Mouse (Mus musculus) intestine, postnatal 0 days (tissue): ENCODE results near the gene Tmem253. TPM values are rescaled to one million over a fixed set of nuclear protein-coding genes. Genes with fewer than 3 reads are reported as not detected.

ENCODE experiments used
- ATAC-seq: fragments of 200-750 bp; cut with Nextera tagmentation; 2 replicates; pipeline ENCODE4 v1.8.0; 2017; ENCODE audit warnings: mild to moderate bottlenecking, moderate TSS enrichment, moderate library complexity
- H3K27ac ChIP-seq: fragments of 300-500 bp; sonication (generic); 2 replicates; pipeline ENCODE4 v1.5.1; 2014; ENCODE audit warnings: mild to moderate bottlenecking, low read depth, low read length, moderate library complexity
- H3K27me3 ChIP-seq: fragments of 300-500 bp; sonication (generic); replicated peaks from 2 replicates; pipeline ENCODE4 v1.6.1; 2014; ENCODE audit warnings: low read length, mixed read lengths; ENCODE audit not compliant: control insufficient read depth, insufficient read depth
- H3K36me3 ChIP-seq: fragments of 300-500 bp; sonication (generic); 2 replicates; pipeline ENCODE4 v1.6.1; 2014; ENCODE audit warnings: mild to moderate bottlenecking, moderate library complexity; ENCODE audit not compliant: control insufficient read depth, insufficient read depth
- H3K4me1 ChIP-seq: fragments of 300-500 bp; sonication (generic); replicated peaks from 2 replicates; pipeline ENCODE4 v1.6.1; 2014; ENCODE audit warnings: antibody characterized with exemption, low read length, mixed read lengths; ENCODE audit not compliant: control insufficient read depth, insufficient read depth
- H3K4me2 ChIP-seq: fragments of 300-500 bp; sonication (generic); replicated peaks from 2 replicates; pipeline ENCODE4 v1.6.1; 2014; ENCODE audit warnings: low read depth, mild to moderate bottlenecking, moderate library complexity
- H3K4me3 ChIP-seq: fragments of 300-500 bp; sonication (generic); 2 replicates; pipeline ENCODE4 v1.5.1; 2014; ENCODE audit warnings: low read depth, low read length
- H3K9ac ChIP-seq: fragments of 300-500 bp; sonication (generic); 2 replicates; pipeline ENCODE4 v1.6.1; 2014; ENCODE audit warnings: mild to moderate bottlenecking, low read depth, low read length
- H3K9me3 ChIP-seq: fragments of 300-500 bp; sonication (generic); 2 replicates; pipeline ENCODE4 v1.6.1; 2016; ENCODE audit warnings: mixed run types; ENCODE audit not compliant: control insufficient read depth
- CTCF ChIP-seq: sonication (generic); IDR thresholded peaks from 2 replicates; pipeline ENCODE4 v1.5.1; 2016; ENCODE audit warnings: low read depth, mild to moderate bottlenecking, control low read depth, antibody characterized with exemption, moderate library complexity
- WGBS: fragments of 180-500 bp; shearing (Covaris S2); extraction: QIAGEN DNeasy Blood & Tissue Kit; methylation state at CpG from one replicate; pipeline ENCODE4 v1.1.7; 2014; 5-methylcytosine and 5-hydroxymethylcytosine counted together
- polyA plus RNA-seq: library from polyadenylated mRNA; unstranded; fragments of >200 nt; fragmentation: Nextera tagmentation; extraction: Ambion mirVana; gene quantifications from 2 replicates; pipeline ENCODE4 v1.2.1, GENCODE M21; 2015

Gene Tmem253
- polyA plus RNA-seq, 1 experiment from 2014 or later, result 224 TPM

DNA sequence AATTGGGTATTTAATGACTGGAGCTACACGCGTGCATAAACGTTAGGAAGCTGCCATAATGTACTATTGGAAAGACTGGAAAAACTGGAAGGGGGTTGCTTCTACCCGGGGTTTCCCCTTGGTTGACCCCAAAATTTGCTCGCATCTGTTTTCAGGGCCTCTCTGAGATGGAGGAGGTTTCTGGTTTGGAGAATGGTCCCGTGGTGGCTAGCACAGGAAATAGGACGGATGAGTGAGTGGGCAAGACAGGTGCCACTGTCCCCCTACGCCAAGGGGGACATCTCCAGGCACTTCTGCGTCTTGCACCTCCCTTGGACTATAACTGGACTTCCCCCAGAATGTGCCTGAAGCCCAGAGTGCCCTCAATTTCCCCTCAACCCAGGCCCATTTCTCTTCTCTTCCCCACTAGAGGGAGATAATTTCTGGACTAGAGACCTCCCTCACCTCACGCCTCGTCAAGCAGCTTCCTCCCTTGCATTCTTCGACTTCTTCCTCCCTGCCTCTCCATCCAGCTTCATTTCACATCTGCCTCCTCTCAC is 3.7 kb downstream of the Tmem253 start:
- Histone ChIP-seq H3K4me1 (peaks cover 20% of the 10 kb centered on the region; the same call in 1 of the 2 replicates), H3K27ac (peak overlapping the region; percentile 98), H3K9me3 (no peaks in the 10 kb centered on the region), H3K27me3 (no peaks in the 10 kb centered on the region), H3K36me3 (no peaks in the 10 kb centered on the region), H3K9ac (peak overlapping the region; percentile 82), H3K4me3 (peak overlapping the region; percentile 68), H3K4me2 (peak overlapping the region; percentile 86)
- peak; percentile 0; the same call in 1 of the 2 replicates for ATAC-seq
- no peak for TF ChIP-seq CTCF
- WGBS, result 20% methylated on average over 12 of the region's 12 CpGs

- Histone ChIP-seq H3K4me2 (peak overlapping the region; percentile 86), H3K4me3 (peak overlapping the region; percentile 68), H3K9me3 (no peaks in the 10 kb centered on the region), H3K36me3 (no peaks in the 10 kb centered on the region), H3K9ac (peak overlapping the region; percentile 82), H3K27me3 (no peaks in the 10 kb centered on the region), H3K4me1 (peaks cover 20% of the 10 kb centered on the region; the same call in 1 of the 2 replicates), H3K27ac (peak overlapping the region; percentile 98)
- peak; percentile 81 for ATAC-seq
- TF ChIP-seq CTCF, result peak; percentile 76
- WGBS, result under 1% methylated on average over 74 of the region's 74 CpGs
Observed at GRCm38 (mm10) chr14:52019590-52020340, 4.3 kb downstream of the Tmem253 start.

DNA sequence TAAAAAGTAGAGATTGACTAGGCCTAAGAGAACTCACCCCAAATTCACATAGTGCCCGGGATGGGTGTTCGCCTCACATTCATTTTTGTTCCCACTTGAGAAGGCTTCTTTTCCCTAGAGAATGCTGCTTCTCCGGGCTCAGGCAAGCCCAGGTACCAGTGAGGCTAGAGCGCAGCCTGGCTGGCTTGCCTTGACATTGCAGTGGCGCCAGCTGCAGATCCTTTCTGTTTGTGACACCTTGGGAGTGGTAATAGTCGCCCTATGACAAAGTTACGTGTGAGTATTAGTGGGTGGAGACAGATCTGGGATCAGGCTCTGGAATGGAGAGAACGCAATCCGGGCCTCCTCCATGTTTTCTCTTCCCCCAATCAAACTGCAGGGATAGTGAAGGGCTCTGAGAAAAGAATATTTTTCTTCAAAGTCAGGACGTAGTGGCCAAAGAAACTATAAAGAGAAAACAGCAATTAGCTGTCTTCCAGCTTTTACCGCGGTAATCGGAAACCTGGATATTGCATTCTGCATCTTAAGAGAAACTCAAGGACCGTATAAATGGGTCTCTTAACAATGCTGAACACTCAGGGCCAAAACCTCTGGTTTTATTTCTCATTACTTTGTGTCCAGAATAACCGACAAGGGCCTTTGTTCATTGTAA is 5.2 kb downstream of the Tmem253 start, which contains the start of gene Zfp219:
Gene Zfp219, minus strand, starts transcription at position 248 of the 652 bp plus-strand sequence.
- H3K27ac ChIP-seq, result peak within 1 kb of the TSS; percentile 98
- H3K27me3 ChIP-seq, result no peaks in the 10 kb centered on the region
- peak; percentile 91 for TF ChIP-seq CTCF
- H3K4me2 ChIP-seq, result peak within 1 kb of the TSS; percentile 86
- H3K36me3 ChIP-seq, result no peaks in the 10 kb centered on the region
- peak; percentile 71 for ATAC-seq
- WGBS, result 7% methylated on average over 15 of the region's 15 CpGs
- peak within 1 kb of the TSS; percentile 68 for H3K4me3 ChIP-seq
- H3K9me3 ChIP-seq, result no peaks in the 10 kb centered on the region
- peaks cover 14% of the 10 kb centered on the region; the same call in 1 of the 2 replicates for H3K4me1 ChIP-seq
- H3K9ac ChIP-seq, result peak within 1 kb of the TSS; percentile 82

GRCm38 (mm10) chr14:52021138-52021529 is 5.7 kb downstream of the Tmem253 start:
- ATAC-seq, result no peak
- H3K4me3 ChIP-seq, result peak overlapping the region; percentile 68; the same call in 1 of the 2 replicates
- 60% methylated on average over 4 of the region's 4 CpGs for WGBS
- H3K4me1 ChIP-seq, result peaks cover 9% of the 10 kb centered on the region; the same call in 1 of the 2 replicates
- H3K27me3 ChIP-seq, result no peaks in the 10 kb centered on the region
- H3K9me3 ChIP-seq, result no peaks in the 10 kb centered on the region
- H3K9ac ChIP-seq, result no peak overlapping the region
- H3K36me3 ChIP-seq, result no peaks in the 10 kb centered on the region
- TF ChIP-seq CTCF, result no peak
- H3K27ac ChIP-seq, result no peak overlapping the region
- H3K4me2 ChIP-seq, result peak overlapping the region; percentile 86; the same call in 1 of the 2 replicates

- H3K27me3 ChIP-seq, result no peaks in the 10 kb centered on the region
- WGBS, result 87% methylated on average over 8 of the region's 8 CpGs
- no peak for ATAC-seq
- no peak overlapping the region for H3K27ac ChIP-seq
- H3K4me3 ChIP-seq, result no peak overlapping the region
- no peak for TF ChIP-seq CTCF
- 0 out of 2 replicates have a peak, but pooled peaks cover 4% of the 10 kb centered on the region for H3K4me1 ChIP-seq
- H3K9ac ChIP-seq, result no peak overlapping the region
- no peak overlapping the region for H3K4me2 ChIP-seq
- H3K9me3 ChIP-seq, result no peaks in the 10 kb centered on the region
- no peaks in the 10 kb centered on the region for H3K36me3 ChIP-seq
Observed at GRCm38 (mm10) chr14:52021568-52022212, 6.2 kb downstream of the Tmem253 start.
